Mouse (Mus musculus) cerebral cortex, adult 2 months (tissue): Measurements from ENCODE around the gene Map3k15.

Source experiments
- WGBS: fragments of 180-500 bp; shearing (Covaris S2); methylation state at CpG from one replicate; pipeline ENCODE4 v1.1.7; 2018; 5-methylcytosine and 5-hydroxymethylcytosine counted together

The Map3k15 gene

GRCm38 (mm10) chrX:160135719-160136118, 147.5 kb downstream of the Map3k15 start:
- WGBS, result 32% methylated on average over 6 of the region's 6 CpGs

- WGBS, result 16% methylated on average over 5 of the region's 5 CpGs
These were observed 147.9 kb downstream of the Map3k15 start for GRCm38 (mm10) chrX:160136153-160136552.

GRCm38 (mm10) chrX:160137177-160137860, 149.1 kb downstream of the Map3k15 start:
- WGBS, result 7% methylated on average over 18 of the region's 18 CpGs

GRCm38 (mm10) chrX:160137861-160138717, 149.9 kb downstream of the Map3k15 start, which contains the start of gene Pdha1:
Gene Pdha1, minus strand, starts transcription at chrX:160138413.
- WGBS, result 3% methylated on average over 49 of the region's 67 CpGs

- 95% methylated on average over 4 of the region's 4 CpGs for WGBS
These were observed 158.6 kb downstream of the Map3k15 start for GRCm38 (mm10) chrX:160146806-160147205.

GRCm38 (mm10) chrX:160147406-160147805, 159.2 kb downstream of the Map3k15 start:
- WGBS, result 97% methylated on average over 3 of the region's 3 CpGs

- 92% methylated on average over 3 of the region's 3 CpGs for WGBS
These were observed 160.6 kb downstream of the Map3k15 start for GRCm38 (mm10) chrX:160148859-160149258.

GRCm38 (mm10) chrX:160153147-160153815, 165.0 kb downstream of the Map3k15 start:
- WGBS, result 37% methylated on average over 4 of the region's 4 CpGs

GRCm38 (mm10) chrX:160164259-160164658, 176.0 kb downstream of the Map3k15 start:
- WGBS, result 88% methylated on average over 3 of the region's 3 CpGs

GRCm38 (mm10) chrX:160166246-160166985, 178.2 kb downstream of the Map3k15 start:
- WGBS, result 69% methylated on average over 6 of the region's 6 CpGs

GRCm38 (mm10) chrX:160170150-160170549, 181.9 kb downstream of the Map3k15 start:
- WGBS, result 18% methylated on average over 3 of the region's 3 CpGs
